Mouse (Mus musculus) thymus, postnatal 0 days (tissue): Measurements from ENCODE around the gene Ybx1. TPM values are rescaled to one million over a fixed set of nuclear protein-coding genes. Genes with fewer than 3 reads are reported as not detected.

Experiments used
- DNase-seq: peaks from one replicate; pipeline ENCODE4 v3.0.0-alpha.2; 2015; ENCODE audit warnings: low spot score
- polyA plus RNA-seq: library from polyadenylated mRNA; unstranded; fragments of >200 nt; fragmentation: Nextera tagmentation; extraction: Ambion mirVana; gene quantifications from 2 replicates; pipeline ENCODE4 v1.2.1, GENCODE M21; 2015

Gene Ybx1
- polyA plus RNA-seq, 1 experiment from 2014 or later, result 561 TPM

- no peak for DNase-seq
Observed at GRCm38 (mm10) chr4:119274627-119275026, 19.8 kb downstream of the Ybx1 start.

- DNase-seq, result no peak
Observed at GRCm38 (mm10) chr4:119266606-119267005, 27.8 kb downstream of the Ybx1 start.

- no peak for DNase-seq
Observed at GRCm38 (mm10) chr4:119263459-119263858, 30.9 kb downstream of the Ybx1 start.

GRCm38 (mm10) chr4:119262483-119262882 lies 31.9 kb downstream of the Ybx1 start:
- DNase-seq, result no peak

GRCm38 (mm10) chr4:119261087-119261713 lies 33.2 kb downstream of the Ybx1 start:
- no peak for DNase-seq

- DNase-seq, result no peak
Observed at GRCm38 (mm10) chr4:119259344-119260254, 34.8 kb downstream of the Ybx1 start.

- DNase-seq, result no peak
Observed at GRCm38 (mm10) chr4:119257083-119257482, 37.3 kb downstream of the Ybx1 start.

GRCm38 (mm10) chr4:119255351-119255750 lies 39.1 kb downstream of the Ybx1 start, which contains the start of gene Cldn19:
Cldn19 (plus strand) TSS chr4:119255414.
- no peak for DNase-seq

GRCm38 (mm10) chr4:119254012-119254618 lies 40.3 kb downstream of the Ybx1 start:
- no peak for DNase-seq

GRCm38 (mm10) chr4:119252025-119252808 lies 42.2 kb downstream of the Ybx1 start:
- DNase-seq, result no peak

GRCm38 (mm10) chr4:119248407-119248965 lies 45.9 kb downstream of the Ybx1 start:
- DNase-seq, result no peak

- peak; percentile 68 for DNase-seq
Observed at GRCm38 (mm10) chr4:119247462-119248235, 46.8 kb downstream of the Ybx1 start.

- DNase-seq, result peak; percentile 53
Observed at GRCm38 (mm10) chr4:119246688-119247225, 47.6 kb downstream of the Ybx1 start.

- DNase-seq, result no peak
Observed at GRCm38 (mm10) chr4:119245961-119246360, 48.4 kb downstream of the Ybx1 start.

- no peak for DNase-seq
Observed at GRCm38 (mm10) chr4:119245556-119245955, 48.8 kb downstream of the Ybx1 start.

GRCm38 (mm10) chr4:119244468-119245240 lies 49.8 kb downstream of the Ybx1 start:
- no peak for DNase-seq

GRCm38 (mm10) chr4:119242571-119242970 lies 51.8 kb downstream of the Ybx1 start:
- DNase-seq, result no peak

GRCm38 (mm10) chr4:119241664-119242063 lies 52.7 kb downstream of the Ybx1 start:
- DNase-seq, result peak; percentile 21

GRCm38 (mm10) chr4:119239181-119239682 lies 55.2 kb downstream of the Ybx1 start:
- DNase-seq, result peak; percentile 75
